Mouse (Mus musculus): ENCODE results near the gene Rad50. TPM values are rescaled to one million over a fixed set of nuclear protein-coding genes. Genes with fewer than 3 reads are reported as not detected.

Rad50 gene
- total RNA-seq, 2 experiments from 2014 or later, result 12.6 to 16.8 TPM

Other genes with a start within 250 kb of the Rad50 start
- not detected for gene Gm9837, start 236.8 kb downstream of the Rad50 start, total RNA-seq (2021)
- gene Gm9945, start 227.2 kb downstream of the Rad50 start, total RNA-seq (2021), result not detected
- under 1 TPM; 0.60 to 0.94 TPM for gene Sowaha, start 227.0 kb downstream of the Rad50 start, total RNA-seq (2021)
- gene Sept8, start 188.1 kb downstream of the Rad50 start, total RNA-seq (2021), result 10 to 100 TPM; 41.2 to 49.2 TPM
- gene Kif3a, start 139.9 kb downstream of the Rad50 start, total RNA-seq (2021), result 10 to 100 TPM; 24.2 to 26.5 TPM
- not detected for gene Il4, start 88.7 kb downstream of the Rad50 start, total RNA-seq (2021)
- not detected for gene Il13, start 72.6 kb downstream of the Rad50 start, total RNA-seq (2021)
- not detected for gene Il5, start 13.5 kb upstream of the Rad50 start, total RNA-seq (2021)
- 10 to 100 TPM; 20.0 to 36.7 TPM for gene Irf1, start 62.7 kb upstream of the Rad50 start, total RNA-seq (2021)
- gene Gm17334, start 65.9 kb upstream of the Rad50 start, total RNA-seq (2021), result 1 to 10 TPM in 1 of 2 experiments, not detected in 1; 1.2 TPM
- 1 to 10 TPM; 5.7 to 7.9 TPM for gene Gm12216, start 151.9 kb upstream of the Rad50 start, total RNA-seq (2021)
- 10 to 100 TPM; 33.7 to 40.7 TPM for gene Slc22a5, start 184.3 kb upstream of the Rad50 start, total RNA-seq (2021)

Data from adrenal gland, postnatal 10 days (tissue).